Mouse (Mus musculus) Muller cell, postnatal 12 days (primary cell): ENCODE measurements around the gene Psme4.
A peak's percentile ranks its signal among the peaks of the same experiment; 100 is the strongest.

Experiments
- DNase-seq: peaks from one replicate; pipeline ENCODE4 v3.0.0-alpha.2; 2015; ENCODE audit errors: inconsistent ontology term

The Psme4 gene

GRCm38 (mm10) chr11:30786230-30786983 lies 14.9 kb downstream of the Psme4 start:
- no peak for DNase-seq

- no peak for DNase-seq
Observed at GRCm38 (mm10) chr11:30792680-30793079, 21.2 kb downstream of the Psme4 start.

- DNase-seq, result no peak
Observed at GRCm38 (mm10) chr11:30793753-30794152, 22.2 kb downstream of the Psme4 start.

GRCm38 (mm10) chr11:30797236-30797635 lies 25.7 kb downstream of the Psme4 start:
- no peak for DNase-seq

GRCm38 (mm10) chr11:30799496-30799895 lies 28.0 kb downstream of the Psme4 start:
- peak; percentile 63 for DNase-seq

DNA sequence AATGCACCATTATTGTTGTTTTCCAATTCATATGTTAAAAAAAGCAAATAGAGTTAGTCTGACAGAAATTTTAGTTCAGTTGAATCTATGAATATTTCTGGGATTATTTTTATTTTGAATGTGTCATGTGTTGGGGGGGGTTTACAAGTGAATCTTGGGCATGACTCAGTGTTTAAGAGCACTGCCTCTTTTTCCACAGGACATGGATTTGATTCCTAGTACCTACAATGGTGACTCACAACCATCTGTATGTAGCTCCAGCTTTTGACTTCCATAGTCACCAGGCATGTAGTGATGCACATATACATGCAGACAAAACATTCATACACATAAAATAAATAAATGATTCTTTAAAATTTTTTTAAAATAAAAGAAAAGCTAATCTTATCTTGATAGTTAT lies 28.6 kb downstream of the Psme4 start:
- DNase-seq, result no peak

DNA sequence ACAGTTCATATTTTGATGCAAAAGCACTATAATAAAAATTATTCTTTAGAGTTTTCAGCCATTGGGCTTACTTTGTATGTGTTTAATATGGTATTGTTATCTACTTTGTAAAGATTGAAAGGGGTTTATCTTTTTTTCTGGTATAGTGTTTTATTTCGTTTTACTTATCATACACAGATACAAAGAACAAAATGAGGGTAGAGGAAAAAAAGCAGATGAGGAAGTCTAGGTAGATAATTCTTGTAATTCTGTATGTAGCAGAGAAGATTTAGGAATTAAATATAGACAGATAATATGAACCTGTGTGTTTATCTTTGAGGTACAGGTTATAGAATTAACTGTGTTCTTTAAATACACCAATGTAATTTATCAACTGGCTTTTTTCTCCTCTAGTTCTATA lies 30.9 kb downstream of the Psme4 start:
- no peak for DNase-seq

- no peak for DNase-seq
Observed at GRCm38 (mm10) chr11:30821116-30821515, 49.6 kb downstream of the Psme4 start.

DNA sequence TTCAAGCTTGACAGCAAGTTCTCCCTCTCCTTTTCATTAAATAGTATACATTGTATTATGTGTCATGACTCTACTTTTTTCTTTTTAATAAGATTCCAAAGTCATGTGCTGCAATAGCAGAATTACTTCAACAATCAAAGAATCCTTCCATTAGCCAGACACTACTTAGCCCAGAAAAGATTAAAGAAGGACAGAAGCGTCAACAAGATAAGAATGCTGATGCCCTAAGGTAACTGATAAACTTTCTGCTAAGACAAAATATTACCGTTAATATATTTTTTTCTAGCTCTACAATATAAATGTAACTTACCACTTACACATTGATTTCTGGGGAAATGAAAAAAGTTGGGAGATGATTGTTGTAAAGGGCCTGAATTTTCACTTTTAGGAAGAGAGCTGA lies 67.3 kb downstream of the Psme4 start:
- no peak for DNase-seq

DNA sequence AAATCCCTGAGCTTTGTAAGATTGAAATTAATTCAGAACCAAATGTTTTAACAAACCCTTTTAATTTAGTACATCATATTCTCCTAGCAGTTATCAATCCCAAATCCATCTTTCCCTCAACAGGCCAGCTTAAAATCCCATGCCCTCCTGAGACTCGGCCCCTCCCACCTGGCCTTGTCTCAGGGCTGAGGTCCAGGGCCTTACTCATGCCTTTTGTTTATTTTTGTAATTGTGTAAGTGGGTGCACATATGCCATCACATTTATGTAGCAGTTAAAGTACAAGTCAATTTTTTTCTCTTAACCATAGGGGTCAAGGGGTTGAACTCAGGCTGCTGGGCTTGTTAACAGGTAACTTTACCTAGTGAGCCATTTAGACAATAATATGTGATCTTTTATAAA lies 72.8 kb downstream of the Psme4 start:
- DNase-seq, result no peak

- DNase-seq, result no peak
Observed at GRCm38 (mm10) chr11:30872425-30872824, 100.9 kb downstream of the Psme4 start.

DNA sequence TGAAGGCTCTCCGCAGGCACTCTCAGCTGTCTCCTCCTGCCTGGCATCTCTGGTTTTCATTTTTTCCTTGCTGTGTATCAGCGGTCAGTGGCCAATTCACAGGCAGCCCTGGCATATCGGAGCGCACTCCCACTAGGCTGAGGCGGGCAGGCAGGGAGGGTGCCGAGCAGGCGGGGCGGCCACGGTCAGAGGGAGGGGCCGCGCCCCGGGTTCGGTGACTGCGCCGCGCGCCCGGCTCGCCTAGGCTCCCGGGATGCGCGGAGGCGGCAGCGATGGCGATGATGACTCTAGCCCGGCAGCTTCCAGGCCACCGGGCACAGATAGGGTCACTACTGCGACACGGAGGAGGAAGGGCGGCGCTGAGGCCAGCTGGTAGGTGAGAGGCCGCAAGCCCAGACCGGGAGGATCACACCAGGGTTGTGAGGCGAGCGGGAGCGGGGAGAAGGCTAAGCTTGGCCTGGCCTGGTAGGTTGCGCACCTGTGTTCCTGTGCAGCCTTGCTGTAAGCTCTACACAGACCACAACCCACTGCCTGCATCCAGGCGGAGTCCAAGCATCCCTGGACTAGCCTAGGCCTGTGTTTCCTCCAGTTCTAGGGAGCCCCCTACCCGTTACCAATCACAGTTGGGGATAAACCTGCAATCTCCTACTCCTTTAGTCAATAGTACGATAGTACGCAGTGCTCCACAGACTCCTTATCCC lies 113.8 kb downstream of the Psme4 start, which contains the start of the genes Gpr75 and Asb3:
Gpr75 (plus strand) TSS at position 188 of the 701 bp plus-strand sequence.
Asb3 (plus strand) TSS at position 246 of the 701 bp plus-strand sequence.
- DNase-seq, result peak; percentile 86

DNA sequence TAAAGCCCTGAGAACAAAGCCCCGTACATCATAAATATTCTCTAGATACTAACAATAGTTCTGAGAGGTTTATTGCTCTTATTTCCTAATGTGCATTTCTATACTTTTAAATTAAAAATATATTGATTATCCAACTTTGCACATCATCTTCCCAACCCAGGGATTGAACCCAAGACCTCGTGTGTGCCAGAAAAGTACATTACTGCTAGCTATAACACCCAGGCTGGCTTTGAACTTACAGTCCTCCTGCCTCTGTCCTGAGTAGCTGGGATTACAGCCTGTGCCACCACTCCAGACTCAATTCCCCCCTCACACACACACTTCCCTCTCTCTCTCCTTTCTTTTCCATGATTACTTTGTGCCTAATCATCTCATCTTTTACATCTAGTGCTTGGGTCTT lies 116.6 kb downstream of the Psme4 start:
- no peak for DNase-seq

GRCm38 (mm10) chr11:30896201-30896600 lies 124.7 kb downstream of the Psme4 start:
- DNase-seq, result no peak

DNA sequence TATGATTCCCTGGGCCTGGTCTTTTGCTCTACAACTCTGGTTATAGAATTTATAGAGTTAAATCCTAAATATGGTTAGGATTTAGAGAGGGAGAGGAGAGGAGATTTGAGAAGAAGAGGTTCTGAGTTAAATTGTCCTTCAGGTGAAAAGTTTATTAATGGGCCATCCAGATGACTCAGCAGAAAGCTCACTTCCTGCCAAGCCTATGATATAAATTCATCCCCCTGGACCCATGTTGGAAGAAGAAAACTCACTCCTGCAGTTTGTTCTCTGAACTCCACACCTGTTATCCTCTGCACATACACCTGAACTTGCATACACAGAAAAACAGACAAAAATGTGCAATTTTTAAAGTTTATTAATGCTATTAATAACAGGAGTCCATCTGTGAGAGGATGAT lies 127.8 kb downstream of the Psme4 start:
- no peak for DNase-seq

DNA sequence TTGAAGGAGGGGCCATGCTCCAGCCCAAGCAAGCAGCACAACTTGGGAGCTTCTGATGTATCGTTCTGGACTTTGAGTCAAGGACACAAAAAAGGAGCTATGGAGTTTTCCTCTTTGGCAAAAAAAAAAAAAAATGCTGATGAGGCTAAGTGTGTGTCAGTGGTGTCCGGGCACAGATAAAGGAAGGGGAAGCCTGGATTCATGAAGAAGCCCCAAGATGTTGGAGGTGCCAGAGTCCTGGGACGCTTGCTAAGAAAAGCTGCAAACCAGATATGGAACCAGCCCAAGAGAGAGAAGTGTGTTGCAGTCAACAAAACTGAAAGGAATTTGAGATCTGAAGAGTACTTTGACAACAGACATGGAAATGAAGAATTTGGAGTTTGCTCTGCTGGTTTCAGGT lies 140.8 kb downstream of the Psme4 start:
- no peak for DNase-seq

DNA sequence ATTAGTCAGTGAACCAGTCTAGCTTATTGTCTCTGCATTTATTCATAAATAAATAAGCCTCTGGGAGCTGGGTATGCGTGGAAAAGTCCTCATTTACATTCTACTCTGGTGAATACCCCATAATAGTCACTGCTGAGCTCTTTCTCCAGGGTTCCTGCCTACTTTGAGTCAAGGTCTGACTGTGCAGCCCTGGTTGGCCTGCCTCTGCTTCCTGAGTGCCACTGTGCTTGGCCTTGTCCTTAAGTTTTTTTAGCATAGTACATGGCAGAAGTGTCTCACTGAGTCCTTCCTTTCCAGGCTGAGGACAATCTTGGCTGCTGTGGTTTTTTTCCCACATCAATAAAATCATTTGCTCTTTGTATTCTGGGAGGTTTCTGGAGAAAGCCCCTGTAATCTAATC lies 149.1 kb downstream of the Psme4 start:
- no peak for DNase-seq

DNA sequence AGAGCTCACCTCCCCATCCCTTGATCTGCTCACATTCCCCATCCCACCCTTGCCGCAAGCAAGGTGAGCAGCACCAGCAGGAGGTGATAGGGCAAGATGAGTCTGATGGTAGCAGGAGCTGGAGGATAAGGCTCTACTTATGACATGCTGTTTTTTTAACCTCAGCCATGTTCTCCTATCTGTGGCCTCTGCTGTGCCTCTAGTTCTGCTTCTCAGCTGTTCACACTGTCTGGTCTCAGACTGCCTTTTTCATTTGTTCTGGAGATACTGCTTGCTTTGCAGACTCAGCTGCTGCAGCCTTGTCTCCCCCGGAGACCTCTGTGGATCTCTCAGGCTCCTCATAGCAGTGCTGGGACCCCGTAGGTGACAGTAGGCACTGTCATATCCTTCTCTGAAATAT lies 151.8 kb downstream of the Psme4 start:
- no peak for DNase-seq

GRCm38 (mm10) chr11:30928079-30928478 lies 156.6 kb downstream of the Psme4 start:
- no peak for DNase-seq

GRCm38 (mm10) chr11:30928498-30928897 lies 157.0 kb downstream of the Psme4 start:
- DNase-seq, result no peak
